Mouse (Mus musculus): Measurements from ENCODE around the gene Trp63. TPM values are rescaled to one million over a fixed set of nuclear protein-coding genes. Genes with fewer than 3 reads are reported as not detected.

Trp63 gene
- polyA plus RNA-seq, 1 experiment from 2014 or later = 8.4 TPM

GRCm38 (mm10) chr16:25727001-25727400 lies 43.4 kb downstream of the Trp63 start:
- DNase-seq (ENCODE audit: extremely low spot score, low spot score) = no peak
- Histone ChIP-seq H3K4me1 (no peaks in the 10 kb centered on the region), H3K36me3 (replicated peaks) (no peaks in the 10 kb centered on the region), H3K27me3 (ENCODE audit: poor library complexity, severe bottlenecking) (no peaks in the 10 kb centered on the region), H3K9me3 (no peaks in the 10 kb centered on the region), H3K27ac (no peak overlapping the region), H3K4me3 (no peak overlapping the region)
- WGBS = 95% methylated on average over 5 of the region's 5 CpGs

- WGBS = 73% methylated on average over 7 of the region's 7 CpGs
- no peak for DNase-seq (ENCODE audit: extremely low spot score, low spot score)
Observed at GRCm38 (mm10) chr16:25727957-25728506, 44.5 kb downstream of the Trp63 start.

GRCm38 (mm10) chr16:25736912-25737311 lies 53.3 kb downstream of the Trp63 start:
- no peaks in the 10 kb centered on the region for H3K9me3 ChIP-seq
- 83% methylated on average over 3 of the region's 3 CpGs for WGBS
- DNase-seq (ENCODE audit: extremely low spot score, low spot score) = no peak
- no peak overlapping the region for H3K4me3 ChIP-seq
- H3K27me3 ChIP-seq (ENCODE audit: poor library complexity, severe bottlenecking) = no peaks in the 10 kb centered on the region
- peaks cover 15% of the 10 kb centered on the region; the same call in 1 of the 2 replicates for H3K4me1 ChIP-seq
- no peaks in the 10 kb centered on the region for H3K36me3 ChIP-seq (replicated peaks)
- no peak overlapping the region for H3K27ac ChIP-seq

More at GRCm38 (mm10) chr16:25727957-25728506, 44.5 kb downstream of the Trp63 start:
- no peaks in the 10 kb centered on the region for H3K36me3 ChIP-seq (replicated peaks)
- no peak overlapping the region for H3K27ac ChIP-seq
- no peaks in the 10 kb centered on the region for H3K4me1 ChIP-seq
- H3K4me3 ChIP-seq = no peak overlapping the region
- no peaks in the 10 kb centered on the region for H3K9me3 ChIP-seq
- H3K27me3 ChIP-seq (ENCODE audit: poor library complexity, severe bottlenecking) = no peaks in the 10 kb centered on the region

- Histone ChIP-seq H3K36me3 (replicated peaks) (no peaks in the 10 kb centered on the region), H3K4me3 (no peak overlapping the region), H3K4me1 (peaks cover 15% of the 10 kb centered on the region; the same call in 1 of the 2 replicates), H3K9me3 (no peaks in the 10 kb centered on the region), H3K27me3 (ENCODE audit: poor library complexity, severe bottlenecking) (no peaks in the 10 kb centered on the region), H3K27ac (no peak overlapping the region)
- WGBS = 29% methylated on average over 6 of the region's 6 CpGs
- DNase-seq (ENCODE audit: extremely low spot score, low spot score) = no peak
Observed at GRCm38 (mm10) chr16:25737623-25738050, 54.1 kb downstream of the Trp63 start.

GRCm38 (mm10) chr16:25746807-25747206 lies 63.2 kb downstream of the Trp63 start:
- WGBS = 37% methylated on average over 3 of the region's 3 CpGs
- Histone ChIP-seq H3K9me3 (no peaks in the 10 kb centered on the region), H3K36me3 (replicated peaks) (no peaks in the 10 kb centered on the region), H3K27ac (no peak overlapping the region), H3K27me3 (ENCODE audit: poor library complexity, severe bottlenecking) (no peaks in the 10 kb centered on the region), H3K4me3 (no peak overlapping the region), H3K4me1 (peaks cover 6% of the 10 kb centered on the region)
- DNase-seq (ENCODE audit: extremely low spot score, low spot score) = no peak

- 87% methylated on average over 11 of the region's 11 CpGs for WGBS
- DNase-seq (ENCODE audit: extremely low spot score, low spot score) = no peak
- Histone ChIP-seq H3K4me3 (no peak overlapping the region), H3K27me3 (ENCODE audit: poor library complexity, severe bottlenecking) (no peaks in the 10 kb centered on the region), H3K36me3 (replicated peaks) (no peaks in the 10 kb centered on the region), H3K27ac (no peak overlapping the region), H3K4me1 (peaks cover 6% of the 10 kb centered on the region), H3K9me3 (no peaks in the 10 kb centered on the region)
Observed at GRCm38 (mm10) chr16:25751866-25752265, 68.3 kb downstream of the Trp63 start.

- DNase-seq (ENCODE audit: extremely low spot score, low spot score) = no peak
- Histone ChIP-seq H3K36me3 (replicated peaks) (no peaks in the 10 kb centered on the region), H3K27ac (no peak overlapping the region), H3K4me3 (no peak overlapping the region), H3K9me3 (no peaks in the 10 kb centered on the region), H3K4me1 (no peaks in the 10 kb centered on the region), H3K27me3 (ENCODE audit: poor library complexity, severe bottlenecking) (no peaks in the 10 kb centered on the region)
- WGBS = 60% methylated on average over 2 of the region's 2 CpGs
Observed at GRCm38 (mm10) chr16:25758108-25758507, 74.5 kb downstream of the Trp63 start.

- Histone ChIP-seq H3K27ac (no peak overlapping the region), H3K4me1 (no peaks in the 10 kb centered on the region), H3K36me3 (replicated peaks) (no peaks in the 10 kb centered on the region), H3K9me3 (no peaks in the 10 kb centered on the region), H3K27me3 (ENCODE audit: poor library complexity, severe bottlenecking) (no peaks in the 10 kb centered on the region), H3K4me3 (no peak overlapping the region)
- no peak for DNase-seq (ENCODE audit: extremely low spot score, low spot score)
- 87% methylated on average over 5 of the region's 5 CpGs for WGBS
Observed at GRCm38 (mm10) chr16:25765549-25765948, 82.0 kb downstream of the Trp63 start.

- Histone ChIP-seq H3K27ac (no peak overlapping the region), H3K36me3 (replicated peaks) (no peaks in the 10 kb centered on the region), H3K27me3 (ENCODE audit: poor library complexity, severe bottlenecking) (no peaks in the 10 kb centered on the region), H3K4me3 (no peak overlapping the region), H3K9me3 (no peaks in the 10 kb centered on the region; the same call in 1 of the 2 replicates), H3K4me1 (peaks cover 4% of the 10 kb centered on the region; the same call in 1 of the 2 replicates)
- WGBS = 73% methylated on average over 7 of the region's 7 CpGs
- DNase-seq (ENCODE audit: extremely low spot score, low spot score) = no peak
Observed at GRCm38 (mm10) chr16:25774611-25775010, 91.0 kb downstream of the Trp63 start.

GRCm38 (mm10) chr16:25777501-25777900 lies 93.9 kb downstream of the Trp63 start:
- no peaks in the 10 kb centered on the region; the same call in 1 of the 2 replicates for H3K9me3 ChIP-seq
- no peak overlapping the region for H3K4me3 ChIP-seq
- 71% methylated on average over 1 of the region's 1 CpGs for WGBS
- no peaks in the 10 kb centered on the region for H3K36me3 ChIP-seq (replicated peaks)
- peaks cover 4% of the 10 kb centered on the region; the same call in 1 of the 2 replicates for H3K4me1 ChIP-seq
- DNase-seq (ENCODE audit: extremely low spot score, low spot score) = no peak
- H3K27me3 ChIP-seq (ENCODE audit: poor library complexity, severe bottlenecking) = no peaks in the 10 kb centered on the region
- H3K27ac ChIP-seq = no peak overlapping the region

GRCm38 (mm10) chr16:25779964-25780363 lies 96.4 kb downstream of the Trp63 start:
- Histone ChIP-seq H3K36me3 (replicated peaks) (no peaks in the 10 kb centered on the region), H3K27ac (no peak overlapping the region), H3K4me3 (no peak overlapping the region), H3K9me3 (no peaks in the 10 kb centered on the region), H3K27me3 (ENCODE audit: poor library complexity, severe bottlenecking) (no peaks in the 10 kb centered on the region), H3K4me1 (peaks cover under 1% of the 10 kb centered on the region; the same call in 1 of the 2 replicates)
- 49% methylated on average over 4 of the region's 4 CpGs for WGBS
- no peak for DNase-seq (ENCODE audit: extremely low spot score, low spot score)

GRCm38 (mm10) chr16:25784246-25784645 lies 100.7 kb downstream of the Trp63 start:
- 82% methylated on average over 2 of the region's 2 CpGs for WGBS
- no peaks in the 10 kb centered on the region for H3K27me3 ChIP-seq (ENCODE audit: poor library complexity, severe bottlenecking)
- H3K4me1 ChIP-seq = no peaks in the 10 kb centered on the region
- H3K9me3 ChIP-seq = no peaks in the 10 kb centered on the region
- no peaks in the 10 kb centered on the region for H3K36me3 ChIP-seq (replicated peaks)
- no peak for DNase-seq (ENCODE audit: extremely low spot score, low spot score)
- H3K27ac ChIP-seq = no peak overlapping the region
- H3K4me3 ChIP-seq = no peak overlapping the region

GRCm38 (mm10) chr16:25786457-25786856 lies 102.9 kb downstream of the Trp63 start:
- WGBS = 68% methylated on average over 5 of the region's 5 CpGs
- no peaks in the 10 kb centered on the region for H3K27me3 ChIP-seq (ENCODE audit: poor library complexity, severe bottlenecking)
- no peak for DNase-seq (ENCODE audit: extremely low spot score, low spot score)
- H3K36me3 ChIP-seq (replicated peaks) = no peaks in the 10 kb centered on the region
- H3K27ac ChIP-seq = no peak overlapping the region
- H3K4me3 ChIP-seq = no peak overlapping the region
- no peaks in the 10 kb centered on the region for H3K4me1 ChIP-seq
- H3K9me3 ChIP-seq = no peaks in the 10 kb centered on the region
